Mouse (Mus musculus) adrenal gland, adult 18-20 months (tissue): ENCODE measurements around the gene Oxt. TPM values are rescaled to one million over a fixed set of nuclear protein-coding genes. Genes with fewer than 3 reads are reported as not detected.

ENCODE experiments used
- DNase-seq, 2 experiments: peaks; one replicate each; pipeline ENCODE4 v3.0.0; 2021 to 2022; ENCODE audit warnings: low spot score in 2 of 2
- microRNA-seq, 2 experiments: library from miRNA; unstranded; fragments of <30 nt; microRNA quantifications; one replicate each; pipeline ENCODE4 v1.2.0; 2021; ENCODE audit warnings: borderline number of aligned reads in 2 of 2
- total RNA-seq, 2 experiments: library from RNA; stranded (reverse); gene quantifications; 1 replicate in 1 of 2; 2 replicates in 1 of 2; pipeline ENCODE4 v1.2.3; 2021

Gene Oxt
- total RNA-seq, 2 experiments from 2014 or later, result not detected

- DNase-seq, result peak; percentile 74 to 78
These were observed 2.2 kb downstream of the Oxt start for GRCm38 (mm10) chr2:130578148-130578547.

GRCm38 (mm10) chr2:130579791-130580190, 3.8 kb downstream of the Oxt start:
- no peak for DNase-seq

GRCm38 (mm10) chr2:130581201-130581600, 5.2 kb downstream of the Oxt start:
- no peak for DNase-seq

GRCm38 (mm10) chr2:130582552-130582951, 6.6 kb downstream of the Oxt start, which contains the start of gene Avp:
Gene Avp, minus strand, starts transcription at chr2:130582554.
- DNase-seq, result no peak

GRCm38 (mm10) chr2:130583902-130584560, 8.1 kb downstream of the Oxt start:
- no peak for DNase-seq

GRCm38 (mm10) chr2:130586016-130586415, 10.0 kb downstream of the Oxt start:
- no peak for DNase-seq

- no peak for DNase-seq
These were observed 12.4 kb downstream of the Oxt start for GRCm38 (mm10) chr2:130588373-130588772.

- no peak for DNase-seq
These were observed 13.2 kb downstream of the Oxt start for GRCm38 (mm10) chr2:130589157-130589556.

GRCm38 (mm10) chr2:130589761-130590160, 13.8 kb downstream of the Oxt start:
- no peak for DNase-seq

- no peak for DNase-seq
These were observed 15.0 kb downstream of the Oxt start for GRCm38 (mm10) chr2:130591016-130591415.

- DNase-seq, result no peak
These were observed 19.6 kb downstream of the Oxt start for GRCm38 (mm10) chr2:130595596-130595995.

- DNase-seq, result no peak
These were observed 21.6 kb downstream of the Oxt start for GRCm38 (mm10) chr2:130597601-130598010.

- no peak for DNase-seq
These were observed 22.4 kb downstream of the Oxt start for GRCm38 (mm10) chr2:130598399-130598798.

GRCm38 (mm10) chr2:130602195-130602594, 26.2 kb downstream of the Oxt start:
- no peak for DNase-seq

GRCm38 (mm10) chr2:130613091-130613490, 37.1 kb downstream of the Oxt start:
- DNase-seq, result no peak

- no peak for DNase-seq
These were observed 43.0 kb downstream of the Oxt start for GRCm38 (mm10) chr2:130618972-130619371.

Small RNA genes within 50 kb of the gene (microRNA-seq; reads per million reads assigned to microRNA genes)
- gene Gm23876, result 0 reads per million in 2 experiments

Other genes with a start within 250 kb of the Oxt start
- gene Cpxm1, start 178.6 kb upstream of the Oxt start, total RNA-seq, result 1 to 10 TPM; 6.3 to 6.4 TPM
- not detected for gene Gm28372, start 170.9 kb upstream of the Oxt start, total RNA-seq
- not detected for gene 1700020A23Rik, start 170.9 kb upstream of the Oxt start, total RNA-seq
- not detected for gene Tmem239, start 169.7 kb upstream of the Oxt start, total RNA-seq
- 10 to 100 TPM; 47.9 to 71.8 TPM for gene Vps16, start 151.8 kb upstream of the Oxt start, total RNA-seq
- 10 to 100 TPM; 14.8 to 18.7 TPM for gene Pced1a, start 151.5 kb upstream of the Oxt start, total RNA-seq
- 100 to 1,000 TPM; 105 to 131 TPM for gene Ptpra, start 125.9 kb upstream of the Oxt start, total RNA-seq
- 10 to 100 TPM; 52.4 to 62.2 TPM for gene Mrps26, start 12.4 kb upstream of the Oxt start, total RNA-seq
- gene Avp, start 6.4 kb downstream of the Oxt start, total RNA-seq, result not detected
- 10 to 100 TPM; 13.8 to 14.6 TPM for gene Fastkd5, start 53.9 kb downstream of the Oxt start, total RNA-seq
- gene Ubox5, start 53.9 kb downstream of the Oxt start, total RNA-seq, result 1 to 10 TPM; 5.9 to 6.9 TPM
- gene Lzts3, start 66.6 kb downstream of the Oxt start, total RNA-seq, result 10 to 100 TPM; 12.7 to 17.7 TPM
- 100 to 1,000 TPM; 219 to 239 TPM for gene Ddrgk1, start 88.5 kb downstream of the Oxt start, total RNA-seq
- gene Itpa, start 91.4 kb downstream of the Oxt start, total RNA-seq, result 10 to 100 TPM; 27.3 to 27.4 TPM
- 1 to 10 TPM; 2.0 to 5.3 TPM for gene Slc4a11, start 121.3 kb downstream of the Oxt start, total RNA-seq